Mouse (Mus musculus) heart, postnatal 0 days (tissue): ENCODE data around the gene Tagln3. TPM values are rescaled to one million over a fixed set of nuclear protein-coding genes. Genes with fewer than 3 reads are reported as not detected.
A peak's percentile ranks its signal among the peaks of the same experiment; 100 is the strongest.

Source experiments
- ATAC-seq: fragments of 200-750 bp; cut with Nextera tagmentation; 2 replicates; pipeline ENCODE4 v1.8.0; 2017; ENCODE audit warnings: low read depth, moderate number of reproducible peaks, moderate library complexity; ENCODE audit not compliant: insufficient read depth
- DNase-seq: peaks from one replicate; pipeline ENCODE4 v3.0.0-alpha.2; 2016; ENCODE audit warnings: low spot score
- H3K27ac ChIP-seq: fragments of 300-500 bp; sonication (generic); 2 replicates; pipeline ENCODE4 v1.5.1; 2014; ENCODE audit warnings: low read depth, mild to moderate bottlenecking
- H3K27me3 ChIP-seq: fragments of 300-500 bp; sonication (generic); 2 replicates; pipeline ENCODE4 v1.6.1; 2014; ENCODE audit warnings: low read length, mixed read lengths; ENCODE audit not compliant: control insufficient read depth, insufficient read depth
- H3K36me3 ChIP-seq: fragments of 300-500 bp; sonication (generic); replicated peaks from 2 replicates; pipeline ENCODE4 v1.6.1; 2014; ENCODE audit warnings: low read length, mixed read lengths; ENCODE audit not compliant: control insufficient read depth, insufficient read depth
- H3K4me1 ChIP-seq: fragments of 300-500 bp; sonication (generic); 2 replicates; pipeline ENCODE4 v1.6.1; 2014; ENCODE audit warnings: antibody characterized with exemption; ENCODE audit not compliant: control insufficient read depth, insufficient read depth
- H3K4me2 ChIP-seq: fragments of 300-500 bp; sonication (generic); 2 replicates; pipeline ENCODE4 v1.6.1; 2014; ENCODE audit warnings: low read depth, mild to moderate bottlenecking, low read length, moderate library complexity
- H3K4me3 ChIP-seq: fragments of 300-500 bp; sonication (generic); 2 replicates; pipeline ENCODE4 v1.5.1; 2014; ENCODE audit warnings: low read depth, low read length
- H3K9ac ChIP-seq: fragments of 300-500 bp; sonication (generic); replicated peaks from 2 replicates; pipeline ENCODE4 v1.6.1; 2014; ENCODE audit warnings: low read depth, low read length, mixed read lengths
- H3K9me3 ChIP-seq: fragments of 300-500 bp; sonication (generic); replicated peaks from 2 replicates; pipeline ENCODE4 v1.6.1; 2016; ENCODE audit warnings: low read length; ENCODE audit not compliant: control insufficient read depth
- CTCF ChIP-seq: IDR thresholded peaks from 2 replicates; pipeline ENCODE4 v1.5.1; 2016; ENCODE audit warnings: antibody characterized with exemption, control low read depth, low read depth
- EP300 ChIP-seq: IDR thresholded peaks from 2 replicates; pipeline ENCODE4 v1.6.1; 2016; ENCODE audit warnings: antibody characterized with exemption, low read depth
- WGBS: fragments of 180-500 bp; shearing (Covaris S2); extraction: QIAGEN DNeasy Blood & Tissue Kit; methylation state at CpG from one replicate; pipeline ENCODE4 v1.1.7; 2014; 5-methylcytosine and 5-hydroxymethylcytosine counted together
- polyA plus RNA-seq: library from polyadenylated mRNA; unstranded; fragments of >200 nt; fragmentation: Nextera tagmentation; extraction: Ambion mirVana; gene quantifications from 2 replicates; pipeline ENCODE4 v1.2.1, GENCODE M21; 2015
- total RNA-seq: library from RNA; depleted of rRNA; stranded (reverse); fragments of >200 nt; gene quantifications from 2 replicates; pipeline ENCODE4 v1.2.3, GENCODE M21; 2014; ENCODE audit warnings: low replicate concordance

The Tagln3 gene
- total and polyA plus RNA-seq, 2 experiments from 2014 or later = 0.57 to 1.3 TPM

- Histone ChIP-seq H3K36me3 (peaks cover 74% of the 10 kb centered on the region), H3K27ac (peak overlapping the region; percentile 66), H3K4me2 (no peak overlapping the region), H3K9me3 (no peaks in the 10 kb centered on the region), H3K27me3 (no peaks in the 10 kb centered on the region), H3K4me3 (no peak overlapping the region), H3K9ac (no peak overlapping the region), H3K4me1 (0 out of 2 replicates have a peak, but pooled peaks cover 3% of the 10 kb centered on the region)
- ATAC-seq (no peak), DNase-seq (no peak)
- 63% methylated on average over 3 of the region's 3 CpGs for WGBS
- no peak for TF ChIP-seq EP300
- no peak for TF ChIP-seq CTCF
These were observed 40.7 kb upstream of the Tagln3 start for GRCm38 (mm10) chr16:45765102-45765501.

DNA sequence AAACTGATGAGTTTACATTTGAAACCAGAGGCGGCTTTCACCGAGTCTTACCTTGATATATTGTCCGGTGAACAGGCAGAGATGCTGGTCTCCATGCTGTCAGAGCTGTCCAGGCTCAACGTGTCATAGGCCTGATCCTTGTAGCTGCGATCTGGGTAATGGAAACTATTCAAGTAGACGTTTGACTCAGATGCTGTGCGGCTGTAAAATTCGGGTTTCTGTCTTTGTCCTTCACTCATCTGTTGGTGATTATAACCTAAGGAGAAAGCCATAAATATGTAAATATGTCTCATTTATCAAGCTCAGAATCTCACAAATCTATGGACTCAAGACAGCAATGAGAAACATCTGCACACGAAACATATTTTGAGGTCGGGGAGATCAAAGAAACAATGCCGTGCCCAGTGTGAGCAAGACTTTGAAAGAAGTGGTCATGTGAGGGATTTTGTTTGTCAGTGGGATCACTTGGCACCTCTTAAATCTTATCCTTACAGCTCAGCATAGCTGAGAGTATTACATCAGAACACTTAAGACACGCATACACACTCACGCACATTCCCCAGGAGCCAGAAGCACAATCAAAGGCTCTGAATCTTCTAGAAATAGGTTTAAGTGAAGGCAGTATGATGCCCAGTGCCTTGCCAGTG is 38.6 kb upstream of the Tagln3 start:
- Histone ChIP-seq H3K4me1 (0 out of 2 replicates have a peak, but pooled peaks cover 3% of the 10 kb centered on the region), H3K9ac (no peak overlapping the region), H3K4me3 (no peak overlapping the region), H3K36me3 (peaks cover 76% of the 10 kb centered on the region), H3K9me3 (no peaks in the 10 kb centered on the region), H3K27me3 (no peaks in the 10 kb centered on the region), H3K27ac (0 out of 2 replicates have a peak overlapping the region, but pooled peaks have one; percentile 11), H3K4me2 (no peak overlapping the region)
- no peak for ATAC-seq
- TF ChIP-seq EP300 (no peak), CTCF (no peak)
- DNase-seq = no peak
- WGBS = 54% methylated on average over 13 of the region's 13 CpGs

DNA sequence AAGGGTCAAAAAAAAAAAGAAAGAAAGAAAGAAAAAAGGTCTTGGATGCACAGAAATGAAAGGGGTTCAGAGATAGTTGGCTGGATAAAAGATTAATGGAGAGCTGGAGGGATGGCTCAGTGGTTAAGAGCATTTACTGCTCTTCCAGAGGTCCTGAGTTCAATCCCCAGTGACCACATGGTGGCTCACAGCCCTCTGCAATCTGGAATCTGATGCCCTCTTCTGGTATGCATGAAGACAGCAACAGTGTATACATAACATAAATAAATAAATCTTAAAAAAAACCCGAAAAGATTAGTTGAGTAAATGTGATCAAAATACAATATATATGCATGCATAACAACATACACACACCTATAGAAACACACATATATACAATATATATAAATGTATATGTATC is 37.0 kb upstream of the Tagln3 start:
- 71% methylated on average over 1 of the region's 1 CpGs for WGBS
- ATAC-seq = no peak
- 0 out of 2 replicates have a peak, but pooled peaks cover 3% of the 10 kb centered on the region for H3K4me1 ChIP-seq
- H3K9me3 ChIP-seq = no peaks in the 10 kb centered on the region
- H3K4me3 ChIP-seq = no peak overlapping the region
- H3K36me3 ChIP-seq = peaks cover 75% of the 10 kb centered on the region
- no peak overlapping the region for H3K4me2 ChIP-seq
- no peak overlapping the region for H3K9ac ChIP-seq
- no peak for DNase-seq
- TF ChIP-seq CTCF (peak; percentile 31), EP300 (no peak)
- H3K27ac ChIP-seq = no peak overlapping the region
- H3K27me3 ChIP-seq = no peaks in the 10 kb centered on the region

- 65% methylated on average over 9 of the region's 9 CpGs for WGBS
These were observed 34.4 kb upstream of the Tagln3 start for GRCm38 (mm10) chr16:45758726-45759269.

GRCm38 (mm10) chr16:45757421-45758078 is 33.1 kb upstream of the Tagln3 start:
- no peak overlapping the region for H3K9ac ChIP-seq
- TF ChIP-seq EP300 (peak; percentile 82; the same call in 1 of the 2 replicates), CTCF (no peak)
- DNase-seq (peak; percentile 67), ATAC-seq (peak; percentile 86)
- 66% methylated on average over 12 of the region's 12 CpGs for WGBS
- H3K4me3 ChIP-seq = no peak overlapping the region
- H3K4me2 ChIP-seq = no peak overlapping the region
- peaks cover 45% of the 10 kb centered on the region for H3K36me3 ChIP-seq
- no peaks in the 10 kb centered on the region for H3K27me3 ChIP-seq
- no peaks in the 10 kb centered on the region for H3K9me3 ChIP-seq
- H3K27ac ChIP-seq = peak overlapping the region; percentile 81
- no peaks in the 10 kb centered on the region for H3K4me1 ChIP-seq

More at GRCm38 (mm10) chr16:45758726-45759269, 34.4 kb upstream of the Tagln3 start:
- ATAC-seq = no peak
- Histone ChIP-seq H3K36me3 (peaks cover 55% of the 10 kb centered on the region), H3K27ac (peak overlapping the region; percentile 48), H3K4me1 (no peaks in the 10 kb centered on the region), H3K27me3 (no peaks in the 10 kb centered on the region), H3K9ac (no peak overlapping the region), H3K4me3 (no peak overlapping the region), H3K9me3 (no peaks in the 10 kb centered on the region), H3K4me2 (no peak overlapping the region)
- no peak for DNase-seq
- TF ChIP-seq EP300 = no peak
- TF ChIP-seq CTCF = no peak
